Mouse (Mus musculus) hindbrain, embryonic 11.5 days (tissue): ENCODE results near the gene Fuca2. TPM values are rescaled to one million over a fixed set of nuclear protein-coding genes. Genes with fewer than 3 reads are reported as not detected.
"Not testable (repeated sequence)": the region's sequence is repeated elsewhere in the genome, so short reads cannot be mapped to it uniquely, and the experiment has no call there.

Experiments used
- ATAC-seq: fragments of 200-750 bp; cut with Nextera tagmentation; 2 replicates; pipeline ENCODE4 v1.8.0; 2017; ENCODE audit warnings: mild to moderate bottlenecking, moderate TSS enrichment, moderate library complexity; ENCODE audit not compliant: low FRiP score
- DNase-seq: peaks from one replicate; pipeline ENCODE4 v3.0.0-alpha.2; 2015; ENCODE audit warnings: low spot score
- H3K27ac ChIP-seq: fragments of 300-500 bp; sonication (generic); 2 replicates; pipeline ENCODE4 v1.5.1; 2014; ENCODE audit warnings: mild to moderate bottlenecking, low read depth, low read length
- H3K27me3 ChIP-seq: fragments of 300-500 bp; sonication (generic); 2 replicates; pipeline ENCODE4 v1.6.1; 2014; ENCODE audit warnings: mild to moderate bottlenecking, low read length, moderate library complexity, mixed read lengths; ENCODE audit not compliant: control insufficient read depth, insufficient read depth
- H3K36me3 ChIP-seq: fragments of 300-500 bp; sonication (generic); 2 replicates; pipeline ENCODE4 v1.6.1; 2014; ENCODE audit warnings: mild to moderate bottlenecking, low read length, moderate library complexity, mixed read lengths; ENCODE audit not compliant: control insufficient read depth, insufficient read depth
- H3K4me1 ChIP-seq: fragments of 300-500 bp; sonication (generic); replicated peaks from 2 replicates; pipeline ENCODE4 v1.6.1; 2014; ENCODE audit warnings: low read length, mixed read lengths; ENCODE audit not compliant: control insufficient read depth, insufficient read depth
- H3K4me2 ChIP-seq: fragments of 300-500 bp; sonication (generic); replicated peaks from 2 replicates; pipeline ENCODE4 v1.6.1; 2014; ENCODE audit warnings: mild to moderate bottlenecking, low read depth, low read length
- H3K4me3 ChIP-seq: fragments of 300-500 bp; sonication (generic); 2 replicates; pipeline ENCODE4 v1.5.1; 2014; ENCODE audit warnings: low read depth, low read length
- H3K9ac ChIP-seq: fragments of 300-500 bp; sonication (generic); 2 replicates; pipeline ENCODE4 v1.6.1; 2014; ENCODE audit warnings: low read depth, low read length
- H3K9me3 ChIP-seq: fragments of 300-500 bp; sonication (generic); 2 replicates; pipeline ENCODE4 v1.6.1; 2016; ENCODE audit warnings: low read length; ENCODE audit not compliant: control insufficient read depth
- WGBS: fragments of 180-500 bp; shearing (Covaris S2); extraction: QIAGEN DNeasy Blood & Tissue Kit; methylation state at CpG from one replicate; pipeline ENCODE4 v1.1.7; 2014; 5-methylcytosine and 5-hydroxymethylcytosine counted together
- polyA plus RNA-seq: library from polyadenylated mRNA; unstranded; fragments of >200 nt; fragmentation: Nextera tagmentation; extraction: Ambion mirVana; gene quantifications from 2 replicates; pipeline ENCODE4 v1.2.1, GENCODE M21; 2014

Fuca2 gene
- polyA plus RNA-seq, 1 experiment from 2014 or later: 28.2 TPM

DNA sequence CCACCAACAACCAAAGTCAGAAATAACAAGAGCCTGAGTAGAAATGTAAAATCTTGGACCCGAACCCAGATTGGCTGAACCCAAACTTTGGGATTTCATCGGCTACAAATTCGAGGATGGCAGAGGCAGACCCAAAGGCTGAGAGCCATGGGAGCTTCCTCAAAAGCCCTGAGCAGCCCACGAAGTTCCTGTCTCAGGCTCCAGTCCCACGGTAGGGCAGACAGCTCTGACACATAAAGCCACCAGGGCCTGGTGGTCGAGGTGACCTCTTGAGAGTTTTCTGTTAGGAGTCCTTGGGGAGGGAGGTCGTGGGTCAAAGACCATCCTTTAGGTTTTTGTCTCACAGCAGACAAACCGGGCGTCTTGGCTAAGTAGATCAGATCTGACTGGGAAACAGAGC is 1.1 kb downstream of the Fuca2 start:
- Histone ChIP-seq H3K36me3 (no peaks in the 10 kb centered on the region), H3K27me3 (no peaks in the 10 kb centered on the region), H3K9ac (no peak overlapping the region; the same call in 1 of the 2 replicates), H3K4me2 (peak overlapping the region; percentile 78), H3K4me1 (peaks cover 3% of the 10 kb centered on the region; the same call in 1 of the 2 replicates), H3K9me3 (no peaks in the 10 kb centered on the region), H3K27ac (no peak overlapping the region), H3K4me3 (peak overlapping the region; percentile 57; the same call in 1 of the 2 replicates)
- ATAC-seq (peak; percentile 20; the same call in 1 of the 2 replicates), DNase-seq (no peak)
- WGBS: 53% methylated on average over 9 of the region's 9 CpGs

DNA sequence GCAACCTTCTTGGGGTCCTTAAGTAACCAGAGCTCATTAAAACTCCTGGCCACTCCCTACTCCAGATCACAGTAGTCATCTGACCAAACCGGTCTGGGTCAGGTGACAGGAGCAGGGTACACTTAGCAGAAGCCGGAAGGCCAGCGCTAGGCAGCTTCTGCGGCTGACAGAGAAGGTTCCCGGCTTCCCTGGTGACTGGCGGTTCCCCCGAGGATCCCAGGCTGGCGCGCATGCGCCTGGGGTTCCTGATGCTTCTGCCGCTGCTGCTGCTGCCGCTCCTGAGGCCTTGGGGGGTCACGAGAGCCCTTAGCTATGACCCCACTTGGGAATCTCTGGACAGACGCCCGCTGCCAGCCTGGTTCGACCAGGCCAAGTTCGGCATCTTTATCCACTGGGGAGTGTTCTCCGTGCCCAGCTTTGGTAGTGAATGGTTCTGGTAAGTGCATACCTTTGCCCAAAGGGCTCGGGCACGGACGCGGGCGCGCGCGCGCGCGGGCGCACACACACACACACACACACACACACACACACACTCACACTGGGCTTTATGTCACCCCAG is 1.7 kb downstream of the Fuca2 start:
- Histone ChIP-seq H3K4me3 (peak overlapping the region; percentile 57), H3K36me3 (no peaks in the 10 kb centered on the region), H3K4me2 (peak overlapping the region; percentile 78), H3K27me3 (no peaks in the 10 kb centered on the region), H3K4me1 (peaks cover 3% of the 10 kb centered on the region; the same call in 1 of the 2 replicates), H3K9ac (peak overlapping the region; percentile 65), H3K27ac (no peak overlapping the region), H3K9me3 (no peaks in the 10 kb centered on the region)
- WGBS: under 1% methylated on average over 30 of the region's 30 CpGs
- DNase-seq (peak; percentile 89), ATAC-seq (peak; percentile 88)

DNA sequence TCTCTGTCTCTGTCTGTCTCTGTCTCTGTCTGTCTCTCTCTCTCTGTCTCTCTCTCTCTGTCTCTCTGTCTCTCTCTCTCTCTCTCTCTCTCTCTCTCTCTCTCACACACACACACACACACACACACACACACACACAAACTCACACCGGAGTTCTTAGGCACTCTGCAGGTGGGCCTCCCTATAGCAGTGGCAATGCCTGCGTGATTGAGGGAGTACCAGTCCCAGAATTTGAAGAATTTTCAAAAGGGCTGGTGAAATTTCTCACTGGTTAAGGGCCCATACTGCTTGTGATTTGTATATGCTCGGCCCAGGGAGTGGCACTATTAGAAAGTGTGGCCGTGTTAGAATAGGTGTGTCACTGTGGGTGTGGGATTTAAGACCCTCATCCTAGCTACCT is 2.2 kb downstream of the Fuca2 start:
- DNase-seq, H3K27me3 ChIP-seq, H3K9me3 ChIP-seq, H3K4me1 ChIP-seq, H3K27ac ChIP-seq, H3K36me3 ChIP-seq: not testable (repeated sequence)
- peak overlapping the region; percentile 57 for H3K4me3 ChIP-seq
- H3K4me2 ChIP-seq: peak overlapping the region; percentile 78
- H3K9ac ChIP-seq: peak overlapping the region; percentile 65; the same call in 1 of the 2 replicates
- peak; percentile 23; the same call in 1 of the 2 replicates for ATAC-seq
- WGBS: 55% methylated on average over 4 of the region's 4 CpGs

DNA sequence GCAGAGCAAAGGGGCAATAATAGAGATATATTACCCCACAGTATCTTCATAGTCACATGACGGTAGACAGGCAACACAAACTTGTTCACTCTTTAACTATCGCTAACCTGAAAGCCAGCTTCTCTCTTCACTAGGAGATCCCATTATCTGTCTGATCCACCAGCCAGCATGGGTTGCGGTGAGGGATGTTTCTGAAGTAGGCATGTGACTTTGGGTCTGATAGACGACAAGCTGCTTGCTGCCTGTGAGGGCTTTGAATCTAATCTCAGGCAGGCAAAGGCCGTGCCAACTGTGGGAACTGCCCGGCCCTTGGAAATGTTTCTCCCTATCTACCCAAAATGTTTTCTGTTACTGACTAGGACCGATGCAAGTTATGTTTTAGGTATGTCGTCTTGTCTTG is 3.0 kb downstream of the Fuca2 start:
- H3K9ac ChIP-seq: no peak overlapping the region
- ATAC-seq: no peak

DNA sequence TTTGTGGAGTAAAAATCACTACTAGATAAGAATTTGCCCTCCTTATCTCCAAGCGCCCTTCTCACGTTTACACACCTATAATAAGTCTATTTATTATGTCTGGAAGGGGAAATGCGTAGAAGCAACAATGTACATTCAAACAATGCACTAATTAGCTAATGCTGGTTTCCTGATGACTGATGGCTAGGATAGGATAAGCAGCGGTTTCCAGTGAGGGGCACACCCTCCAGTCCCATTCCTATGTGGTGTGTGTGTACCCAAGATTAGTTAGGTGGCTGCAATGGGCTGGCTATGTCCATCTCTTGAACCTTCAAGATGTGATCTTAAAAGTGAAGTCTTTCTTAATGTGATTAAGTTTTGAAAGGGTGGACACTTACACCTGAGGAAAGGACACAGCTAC is 22.5 kb downstream of the Fuca2 start:
- H3K27ac ChIP-seq: no peak overlapping the region
- H3K27me3 ChIP-seq: no peaks in the 10 kb centered on the region
- ATAC-seq: no peak
- DNase-seq: no peak
- H3K36me3 ChIP-seq: no peaks in the 10 kb centered on the region
- no peak overlapping the region for H3K9ac ChIP-seq
- no peaks in the 10 kb centered on the region for H3K9me3 ChIP-seq
- 88% methylated on average over 4 of the region's 4 CpGs for WGBS
- H3K4me2 ChIP-seq: no peak overlapping the region
- H3K4me3 ChIP-seq: no peak overlapping the region
- no peaks in the 10 kb centered on the region for H3K4me1 ChIP-seq

More for the DNA sequence above, 3.0 kb downstream of the Fuca2 start:
- Histone ChIP-seq H3K27me3 (no peaks in the 10 kb centered on the region), H3K4me2 (no peak overlapping the region), H3K4me3 (no peak overlapping the region), H3K9me3 (no peaks in the 10 kb centered on the region), H3K36me3 (no peaks in the 10 kb centered on the region), H3K27ac (no peak overlapping the region), H3K4me1 (peaks cover 3% of the 10 kb centered on the region; the same call in 1 of the 2 replicates)
- WGBS: 91% methylated on average over 8 of the region's 8 CpGs
- DNase-seq: no peak

DNA sequence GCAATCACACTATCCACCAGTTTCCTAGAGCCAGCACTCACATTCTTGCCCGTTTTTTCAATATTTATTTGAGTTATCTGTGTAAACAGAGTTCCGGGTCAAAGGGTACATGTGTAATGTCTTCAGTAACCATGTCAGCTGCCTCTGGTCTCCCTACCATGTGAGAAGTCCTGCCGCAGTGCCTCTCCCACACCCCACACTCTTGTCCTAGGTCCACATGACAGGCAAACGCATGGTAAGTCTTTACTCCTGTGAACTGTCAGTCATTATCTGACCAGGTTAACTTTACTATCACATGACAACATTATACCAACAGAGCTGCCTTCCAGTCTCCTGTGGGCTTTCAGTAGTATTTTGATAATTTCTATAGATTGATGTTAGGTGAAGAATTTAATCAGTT is 28.8 kb downstream of the Fuca2 start:
- no peak overlapping the region for H3K4me2 ChIP-seq

DNA sequence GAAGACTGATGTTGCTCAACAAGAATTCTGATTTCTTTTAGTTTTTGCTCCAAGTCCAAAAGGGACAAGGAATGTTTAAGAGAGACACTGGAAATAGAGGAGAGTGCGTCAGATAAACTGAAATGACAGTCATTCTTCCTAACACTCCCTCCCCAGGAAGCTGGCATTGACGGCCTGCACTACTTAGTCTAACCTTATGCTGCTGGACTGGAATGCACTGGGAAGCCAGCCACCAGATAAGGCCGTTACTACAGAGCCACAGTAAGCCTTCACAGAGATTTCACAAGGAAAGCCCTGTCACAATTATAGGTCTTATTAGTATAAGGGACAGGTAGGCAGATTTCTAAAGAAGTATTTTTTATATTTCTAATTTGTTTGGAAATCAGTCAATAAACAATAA is 35.4 kb downstream of the Fuca2 start:
- WGBS: 88% methylated on average over 3 of the region's 3 CpGs
- Histone ChIP-seq H3K4me3 (no peak overlapping the region), H3K9ac (no peak overlapping the region), H3K4me1 (no peaks in the 10 kb centered on the region), H3K9me3 (no peaks in the 10 kb centered on the region), H3K27me3 (no peaks in the 10 kb centered on the region), H3K27ac (no peak overlapping the region), H3K4me2 (no peak overlapping the region), H3K36me3 (no peaks in the 10 kb centered on the region)
- no peak for ATAC-seq
- DNase-seq: no peak

More for the DNA sequence above, 28.8 kb downstream of the Fuca2 start:
- DNase-seq: no peak
- WGBS: 81% methylated on average over 4 of the region's 4 CpGs
- Histone ChIP-seq H3K9me3 (no peaks in the 10 kb centered on the region), H3K27me3 (no peaks in the 10 kb centered on the region), H3K9ac (no peak overlapping the region), H3K27ac (no peak overlapping the region), H3K36me3 (no peaks in the 10 kb centered on the region), H3K4me1 (no peaks in the 10 kb centered on the region), H3K4me3 (no peak overlapping the region)
- ATAC-seq: no peak

DNA sequence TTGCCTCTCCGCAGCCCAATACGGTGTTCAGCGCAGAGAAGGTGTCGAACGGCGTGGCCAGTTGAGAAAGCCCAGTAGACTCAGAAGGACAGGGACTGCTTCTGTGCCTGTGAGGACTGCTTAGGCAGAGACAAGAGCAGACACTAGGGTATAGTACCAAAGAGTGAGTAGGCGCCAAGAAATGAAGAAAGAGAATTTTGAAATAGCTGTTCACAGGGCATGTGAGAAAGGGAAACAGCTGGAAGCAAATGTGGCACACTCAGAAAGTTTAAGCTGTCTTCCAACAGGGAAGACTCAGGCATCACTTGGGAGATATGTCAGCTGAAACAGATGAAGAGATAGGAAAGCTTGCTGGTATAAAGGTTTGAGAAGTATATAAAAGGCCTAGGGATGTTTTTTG is 37.4 kb downstream of the Fuca2 start:
- Histone ChIP-seq H3K4me1 (no peaks in the 10 kb centered on the region), H3K36me3 (no peaks in the 10 kb centered on the region), H3K27ac (no peak overlapping the region), H3K9ac (no peak overlapping the region), H3K4me3 (no peak overlapping the region), H3K27me3 (no peaks in the 10 kb centered on the region), H3K4me2 (no peak overlapping the region), H3K9me3 (no peaks in the 10 kb centered on the region)
- 94% methylated on average over 7 of the region's 7 CpGs for WGBS
- ATAC-seq (no peak), DNase-seq (no peak)

DNA sequence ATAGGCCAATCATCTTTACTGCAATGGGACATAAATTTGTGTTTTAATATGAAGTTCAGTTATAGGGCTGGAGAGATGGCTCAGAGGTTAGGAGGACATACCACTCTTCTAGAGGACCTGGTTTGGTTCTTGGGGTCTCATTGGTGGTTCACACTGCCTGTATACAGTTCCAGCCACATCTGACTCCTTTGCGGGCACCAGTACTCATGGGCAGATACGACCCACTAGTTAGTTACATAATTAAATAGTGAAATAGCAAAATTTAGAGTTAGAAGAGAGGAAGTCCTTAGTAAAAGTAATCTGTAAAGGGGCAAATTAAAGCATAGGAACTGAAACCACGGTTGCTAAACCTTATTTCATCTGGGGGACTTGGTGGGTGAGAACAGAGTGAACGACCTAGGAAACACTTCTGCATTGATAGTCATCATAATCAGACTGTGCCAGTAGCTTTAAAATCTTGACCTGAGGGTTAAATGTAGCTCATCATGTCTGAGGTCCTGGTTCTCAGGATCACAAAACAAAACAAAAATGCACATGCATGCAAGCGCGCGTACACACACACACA is 40.5 kb downstream of the Fuca2 start:
- no peak for ATAC-seq
- no peak for DNase-seq
- H3K9ac ChIP-seq: no peak overlapping the region
- H3K27me3 ChIP-seq: no peaks in the 10 kb centered on the region
- no peak overlapping the region for H3K4me2 ChIP-seq
- H3K4me1 ChIP-seq: no peaks in the 10 kb centered on the region
- no peak overlapping the region for H3K27ac ChIP-seq
- no peak overlapping the region for H3K4me3 ChIP-seq
- H3K9me3 ChIP-seq: no peaks in the 10 kb centered on the region
- WGBS: 95% methylated on average over 7 of the region's 7 CpGs
- no peaks in the 10 kb centered on the region for H3K36me3 ChIP-seq
